Mouse (Mus musculus) left cerebral cortex, adult 9 months (tissue): ENCODE measurements around the gene Immp2l.

ENCODE experiments used
- DNase-seq, 2 experiments: peaks; one replicate each; pipeline ENCODE4 v3.0.0; 2022; ENCODE audit warnings: low spot score in 2 of 2

Immp2l gene

GRCm38 (mm10) chr12:41991408-41991807 is 967.5 kb downstream of the Immp2l start:
- no peak for DNase-seq
